Mouse (Mus musculus): ENCODE measurements around the gene Dnajc9.

Gene Dnajc9

DNA sequence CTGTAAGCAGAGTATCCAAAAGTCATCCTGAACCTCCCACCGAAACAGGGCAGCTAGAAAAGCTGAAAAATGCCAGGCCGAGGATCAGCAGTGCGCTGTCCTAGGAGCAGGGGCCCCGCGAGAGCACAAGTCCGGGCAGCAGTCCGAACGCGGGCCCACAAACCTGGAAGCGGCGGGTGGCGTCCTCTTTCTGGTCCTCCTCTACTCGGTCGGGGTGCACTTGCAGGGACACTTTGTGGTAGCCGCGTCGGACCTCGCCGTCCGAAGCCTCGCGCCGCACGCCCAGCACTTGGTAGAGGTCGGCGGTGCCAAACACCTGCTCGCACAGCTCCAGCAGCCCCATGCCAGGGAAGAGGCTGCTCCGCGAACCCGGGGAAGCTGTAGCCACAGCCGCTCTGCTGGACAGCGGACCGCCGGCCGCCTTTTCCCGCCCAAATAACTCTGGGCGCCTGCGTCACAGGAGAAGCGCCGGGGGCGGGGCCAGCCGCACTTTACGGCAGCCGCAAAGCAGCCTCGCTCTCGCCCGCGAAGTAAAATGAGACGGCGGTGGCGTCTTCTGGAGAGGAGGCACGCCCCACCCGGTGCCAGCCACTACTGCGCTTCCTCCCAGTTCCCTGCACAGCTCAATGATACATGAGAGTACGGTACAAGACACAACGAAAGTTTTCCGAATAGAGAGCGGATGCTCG is at the start of gene Dnajc9:
TSS of gene Dnajc9 (minus strand) at position 470 of the 689 bp plus-strand sequence.
- in situ Hi-C loops (cut with MboI, MseI), result loop anchor here (5.0 kb wide), 1 partner anchor 41 kb away; the partner anchor contains the start of genes Ecd and Fam149b

DNA sequence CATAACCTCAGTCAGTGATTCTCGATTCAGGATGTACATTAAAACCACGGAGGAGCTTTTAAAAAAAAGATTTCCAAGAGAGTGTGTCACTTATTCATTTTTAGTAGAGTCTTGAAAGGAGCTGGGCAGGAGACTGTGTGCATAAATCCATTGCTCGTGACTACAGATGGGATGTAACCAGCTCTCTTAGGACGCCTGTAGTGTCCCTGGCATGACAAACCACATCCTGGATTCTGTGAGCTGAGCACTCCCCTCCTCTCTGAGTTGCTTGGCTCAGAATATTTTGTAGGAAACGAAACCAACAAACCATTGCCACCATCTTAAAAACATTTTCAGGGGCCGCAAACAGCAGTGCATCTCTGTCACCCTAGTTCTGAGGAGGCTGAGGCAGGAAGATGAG is 48.3 kb upstream of the Dnajc9 start:
- in situ Hi-C loops (cut with MboI, MseI), result no loop called here

DNA sequence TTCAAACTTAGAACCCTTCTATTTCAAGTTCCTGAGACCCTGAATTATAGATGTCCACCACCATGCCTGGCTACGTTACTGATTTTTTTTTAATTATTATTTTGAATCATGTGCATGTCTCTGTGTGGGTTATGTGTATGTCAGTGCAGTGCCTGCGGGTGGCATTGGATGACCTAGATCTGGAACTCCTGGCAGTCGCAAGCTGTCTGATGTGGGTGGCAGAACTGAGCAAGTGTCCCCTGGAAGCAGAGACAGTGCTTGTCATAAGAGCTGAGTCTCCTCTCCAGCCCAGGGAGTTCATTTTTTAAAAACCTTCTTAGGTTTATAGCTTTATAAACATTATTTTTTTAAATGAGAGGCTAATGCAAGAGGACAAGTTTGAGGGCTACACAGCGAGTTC is 43.7 kb upstream of the Dnajc9 start:
- in situ Hi-C loops (cut with MboI, MseI), result no loop called here

DNA sequence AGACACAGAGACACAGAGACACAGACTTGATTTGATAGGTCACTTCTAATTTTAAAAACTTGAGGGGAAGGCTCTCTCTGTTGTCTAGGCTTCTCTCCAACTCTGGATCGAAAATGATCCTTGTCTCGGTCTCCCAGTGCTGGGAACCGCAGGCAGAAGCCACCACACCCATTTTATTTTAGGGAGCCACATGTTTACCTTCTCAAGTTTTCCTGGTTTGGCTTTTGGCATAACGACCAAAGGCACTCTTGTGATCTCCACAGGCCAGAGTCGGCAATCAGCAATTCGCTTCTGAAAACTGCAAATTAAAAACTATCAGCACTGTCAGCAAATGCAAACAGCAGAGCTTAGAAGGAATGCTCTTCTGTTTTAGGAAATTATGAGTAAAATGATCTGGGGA is 43.0 kb upstream of the Dnajc9 start:
- in situ Hi-C loops (cut with MboI, MseI), result no loop called here

DNA sequence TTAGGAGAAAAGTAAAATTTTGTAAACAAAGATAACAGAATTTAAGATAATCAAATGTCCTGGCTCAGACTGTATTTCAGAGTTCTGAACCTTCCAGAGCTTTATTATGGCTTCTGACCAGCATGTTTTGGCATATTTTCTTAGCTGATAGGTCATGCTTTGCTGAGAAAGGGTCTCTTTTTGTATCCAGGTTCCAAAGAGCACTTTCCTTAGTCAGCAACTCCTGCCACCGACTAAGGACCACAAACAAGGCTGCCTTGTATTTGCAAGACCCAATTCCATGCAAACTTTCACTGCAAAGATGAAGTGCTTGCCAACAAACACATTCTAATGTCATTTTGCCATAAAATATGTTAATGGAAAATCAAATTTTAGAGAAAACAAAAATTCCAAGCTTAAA is 41.1 kb upstream of the Dnajc9 start:
- in situ Hi-C loops (cut with MboI, MseI), result no loop called here

DNA sequence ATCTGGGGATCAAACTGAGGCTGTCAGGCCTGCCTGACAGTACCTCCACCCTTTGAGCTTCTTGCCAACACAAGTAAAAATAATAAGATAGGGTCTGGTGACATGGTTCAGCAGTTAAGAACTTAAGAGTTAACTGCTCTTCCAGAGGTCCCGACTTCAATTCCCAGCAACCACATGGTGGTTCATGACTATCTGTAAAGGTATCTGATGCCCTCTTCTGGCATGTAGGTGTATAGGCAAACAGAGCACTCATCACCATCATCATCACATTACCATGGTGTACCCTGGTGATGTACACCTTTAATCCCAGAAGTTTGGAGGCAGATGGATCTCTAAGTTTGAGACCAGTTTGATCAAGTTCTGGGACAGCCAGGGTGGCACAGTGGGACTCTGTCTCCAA is 39.9 kb upstream of the Dnajc9 start:
- in situ Hi-C loops (cut with MboI, MseI), result no loop called here

DNA sequence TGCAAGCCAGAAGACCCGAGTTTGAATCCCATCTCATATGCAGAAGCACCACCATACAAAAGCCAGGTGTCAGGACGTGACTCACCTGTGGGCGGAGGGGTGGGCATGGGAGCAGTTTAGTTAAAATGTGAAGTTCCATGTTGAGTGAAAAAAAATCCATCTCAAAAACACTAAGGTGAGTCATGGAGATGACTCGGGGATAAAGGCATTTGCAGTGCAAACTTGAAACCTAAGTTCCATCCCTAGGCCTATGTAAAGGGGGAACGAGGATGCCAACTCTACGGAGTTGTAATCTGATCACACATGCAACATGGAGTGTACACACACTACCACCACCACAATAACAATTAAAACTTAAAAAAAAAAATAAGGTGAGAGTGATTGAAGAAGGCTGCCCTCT is 34.3 kb upstream of the Dnajc9 start:
- in situ Hi-C loops (cut with MboI, MseI), result no loop called here

DNA sequence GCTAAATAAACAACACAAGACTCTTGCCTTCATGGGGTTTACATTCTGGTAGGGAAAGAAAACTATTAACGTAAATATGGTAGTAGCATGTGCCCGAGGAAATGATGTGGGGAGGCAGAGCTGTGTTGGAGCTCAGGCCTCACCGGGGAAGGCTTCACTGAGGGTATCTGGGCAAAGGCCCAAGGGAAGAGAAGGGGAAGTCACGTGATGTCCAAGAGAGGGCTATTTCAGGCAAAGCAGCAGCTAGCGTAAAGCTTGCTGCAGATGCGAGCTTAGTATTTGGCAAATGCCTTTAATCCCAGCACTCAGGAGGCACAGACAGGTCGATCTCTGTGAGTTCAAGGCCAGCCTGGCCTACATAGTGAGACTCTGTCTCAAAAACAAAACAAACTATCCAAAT is 33.5 kb upstream of the Dnajc9 start:
- in situ Hi-C loops (cut with MboI, MseI), result no loop called here

DNA sequence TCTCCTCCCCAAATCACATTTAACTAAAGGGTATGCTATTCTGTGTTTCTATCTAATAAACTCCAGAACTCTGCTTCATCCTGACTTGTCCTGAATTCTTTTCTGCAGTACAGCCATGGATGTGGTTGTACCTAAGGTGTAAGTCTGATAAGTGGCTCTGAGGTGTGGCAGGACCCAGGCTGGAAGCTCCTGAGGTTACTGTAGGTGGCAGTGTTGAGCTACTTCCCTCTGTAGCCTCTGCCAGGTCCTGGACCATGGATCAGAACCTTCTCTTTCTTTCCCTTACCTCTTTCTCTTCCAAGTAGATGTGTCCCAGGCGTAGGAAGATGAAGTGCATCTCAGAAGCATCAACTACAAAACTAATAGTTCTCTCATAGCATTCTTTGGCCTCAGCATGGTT is 11.4 kb upstream of the Dnajc9 start:
- in situ Hi-C loops (cut with MboI, MseI), result no loop called here

DNA sequence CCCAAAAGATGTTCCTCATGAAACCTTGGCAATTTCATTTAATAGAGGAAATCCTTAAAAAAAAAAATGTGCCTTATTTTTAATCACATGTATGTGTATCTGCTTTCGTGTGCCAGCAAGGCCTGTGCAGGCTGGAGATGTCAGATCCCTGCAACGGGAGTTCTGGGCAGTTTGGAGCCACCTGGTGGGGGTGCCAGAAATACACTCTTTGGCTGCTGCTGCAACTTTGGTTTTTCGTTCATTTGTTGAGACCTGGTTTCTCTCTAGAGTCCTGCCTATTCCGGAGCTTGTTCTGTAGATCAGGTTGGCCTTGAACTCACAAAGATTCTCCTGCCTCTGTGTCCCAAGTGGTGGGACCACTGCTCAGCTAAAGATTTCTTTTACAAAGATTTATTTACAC is 10.2 kb upstream of the Dnajc9 start:
- in situ Hi-C loops (cut with MboI, MseI), result no loop called here

DNA sequence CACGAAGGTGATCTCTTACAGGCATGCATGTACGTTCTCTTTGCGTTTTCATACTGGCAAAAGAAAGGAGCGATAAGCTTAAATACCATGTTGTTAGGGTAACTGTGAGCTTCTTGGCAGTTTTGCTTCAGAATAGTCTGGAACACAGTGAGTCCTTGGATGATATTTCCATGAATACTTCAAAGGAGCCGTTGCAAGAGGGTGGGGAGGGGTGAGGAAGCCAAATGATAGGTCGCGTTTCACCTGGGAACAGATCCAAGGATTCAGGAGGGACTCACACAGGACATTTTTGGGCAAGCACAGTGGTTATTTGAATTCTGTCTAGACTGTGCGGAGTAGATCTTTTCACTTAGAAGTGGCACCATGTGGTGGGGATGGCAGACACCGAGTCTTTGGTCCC is 8.5 kb upstream of the Dnajc9 start:
- in situ Hi-C loops (cut with MboI, MseI), result no loop called here

DNA sequence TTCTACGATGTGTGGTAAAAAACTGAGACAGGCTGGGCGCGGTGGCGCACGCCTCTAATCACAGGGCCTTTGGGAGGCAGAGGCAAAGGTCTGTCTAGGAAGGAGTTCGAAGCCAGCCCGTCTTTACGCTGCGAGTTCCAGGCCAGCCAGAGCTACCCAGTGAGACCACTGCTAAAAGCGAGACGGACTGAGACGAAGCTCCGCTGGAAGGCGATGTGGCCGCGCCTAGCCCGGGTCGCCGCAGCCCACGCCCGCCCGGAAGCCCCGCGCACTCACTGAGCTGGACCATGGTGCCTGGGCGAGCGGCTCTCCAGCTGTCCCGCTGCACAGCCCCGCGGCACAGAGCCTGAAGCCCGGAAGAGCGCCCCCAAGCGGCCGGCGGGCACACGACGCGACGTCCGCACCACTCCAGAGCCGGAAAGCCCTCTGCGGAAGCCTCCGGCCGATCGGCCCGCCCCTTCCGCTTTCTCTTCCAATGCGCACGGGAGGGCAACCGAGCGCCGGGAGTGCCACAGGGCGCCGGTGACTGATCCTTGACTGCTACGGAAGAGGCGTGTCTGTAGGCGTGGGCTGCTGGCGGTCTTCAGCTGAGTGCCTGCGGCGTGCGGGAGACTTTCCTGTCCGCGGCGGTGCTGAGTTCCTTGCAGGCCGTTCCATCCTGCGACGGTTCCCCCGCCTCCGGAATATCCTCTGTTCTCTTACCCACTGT is 4.6 kb upstream of the Dnajc9 start, which contains the start of gene Mrps16:
TSS of gene Mrps16 (minus strand) at position 430 of the 709 bp plus-strand sequence.
- in situ Hi-C loops (cut with MboI, MseI), result no loop called here

DNA sequence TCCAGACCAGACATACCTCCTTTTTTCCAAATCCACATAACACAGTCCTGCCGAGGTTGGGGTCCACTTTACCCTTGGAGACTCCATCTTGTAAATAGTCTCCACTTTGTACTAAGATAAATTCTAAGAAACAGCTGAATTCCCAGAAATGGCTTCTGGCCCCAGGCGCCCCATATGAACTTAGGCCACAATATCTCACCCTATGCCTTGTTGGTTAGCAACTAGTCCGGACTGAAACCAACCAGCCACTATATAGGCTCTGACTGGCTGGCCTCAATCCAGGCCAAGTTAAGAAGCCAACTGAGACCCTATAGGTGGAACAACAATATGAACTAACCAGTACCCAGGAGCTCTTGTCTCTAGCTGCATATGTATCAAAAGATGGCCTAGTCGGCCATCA is 3.6 kb upstream of the Dnajc9 start:
- in situ Hi-C loops (cut with MboI, MseI), result no loop called here

DNA sequence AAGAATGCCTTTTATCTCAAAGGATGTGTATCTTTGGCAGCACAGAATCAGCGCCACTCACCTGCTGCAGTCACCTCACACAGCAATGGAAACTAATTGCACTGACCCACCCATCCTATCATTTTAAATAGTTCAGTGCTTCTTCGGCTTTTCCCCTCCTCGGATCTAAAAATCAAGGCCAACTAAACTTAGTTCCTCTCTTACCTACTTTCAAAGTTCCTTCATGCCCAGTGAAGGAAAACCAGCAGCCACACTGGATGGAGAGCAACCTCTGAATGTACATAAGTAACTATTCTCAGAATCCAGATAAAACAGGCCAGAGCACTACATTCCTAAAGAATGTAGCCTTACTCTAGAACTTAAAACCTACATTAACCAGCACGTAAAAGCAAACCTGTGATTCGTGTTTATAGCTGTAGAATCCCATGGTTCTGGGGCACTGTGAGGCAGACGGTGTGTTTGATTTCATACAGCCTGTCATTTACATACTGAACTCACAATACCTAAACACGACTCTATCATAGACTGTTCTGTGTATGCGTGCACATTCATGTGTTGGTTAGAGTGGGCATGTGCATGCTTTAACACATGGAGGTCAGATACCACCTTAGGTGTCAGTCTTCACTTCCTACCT is 853 bp upstream of the Dnajc9 start:
- in situ Hi-C loops (cut with MboI, MseI), result loop anchor here (5.0 kb wide), 1 partner anchor 42 kb away; the partner anchor contains the start of genes Ecd and Fam149b

DNA sequence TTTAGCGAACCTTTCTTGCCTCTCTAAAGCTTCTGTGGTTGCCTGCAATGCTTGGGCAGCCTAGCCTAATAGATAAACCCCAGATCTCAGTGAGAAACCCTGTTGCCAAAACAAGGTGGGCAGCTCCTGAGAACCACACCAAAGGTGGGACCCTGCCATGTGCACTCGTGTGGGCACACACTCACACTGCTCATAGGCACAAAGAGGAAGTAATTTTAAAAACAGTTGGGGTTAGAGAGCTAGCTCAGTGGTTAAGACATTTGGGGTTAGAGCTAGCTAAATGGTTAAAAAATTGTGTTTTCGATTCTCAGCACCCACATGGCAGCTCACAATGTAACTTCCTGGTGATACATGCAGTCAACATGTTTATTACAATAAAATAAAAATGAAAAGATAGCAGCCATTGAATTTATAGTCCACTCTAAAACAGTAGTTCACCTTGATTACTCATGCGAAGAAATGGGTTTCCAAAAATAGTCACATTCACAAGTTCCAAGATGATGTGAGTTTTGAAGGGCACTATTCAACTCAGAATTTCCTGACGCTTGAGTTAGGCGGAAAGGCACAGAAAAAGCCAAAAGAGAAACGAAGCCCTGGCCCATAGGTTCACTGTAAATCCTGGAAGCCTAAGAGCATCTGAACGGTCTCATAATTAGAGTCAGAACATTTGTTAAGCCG is 8.8 kb downstream of the Dnajc9 start:
- in situ Hi-C loops (cut with MboI, MseI), result no loop called here

DNA sequence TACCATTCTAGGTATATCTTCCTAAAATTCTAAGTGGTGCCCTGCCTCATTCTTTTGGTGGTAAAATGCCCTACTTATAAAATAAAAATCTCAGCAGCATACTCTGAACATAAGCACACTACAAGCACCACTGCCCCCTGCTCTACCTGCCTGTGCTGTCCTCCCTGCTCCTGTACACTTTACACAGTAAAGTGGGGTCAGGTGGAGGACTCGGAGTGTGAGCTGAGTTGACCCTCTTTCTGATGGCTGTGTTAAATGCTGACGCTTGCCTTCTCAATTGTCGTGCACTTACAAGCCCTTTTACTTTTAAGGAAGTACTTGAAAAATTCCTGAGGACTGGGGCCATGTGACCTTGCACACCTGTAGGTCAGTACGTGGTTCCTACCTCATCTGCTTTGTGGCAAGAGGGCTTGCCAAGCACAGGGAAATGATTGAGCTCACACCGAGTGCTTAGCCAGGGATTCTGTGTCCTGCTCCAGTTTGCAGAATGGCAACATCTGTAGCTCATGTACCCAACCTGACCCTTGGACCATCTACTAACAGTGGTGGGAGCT is 9.5 kb downstream of the Dnajc9 start:
- in situ Hi-C loops (cut with MboI, MseI), result no loop called here

DNA sequence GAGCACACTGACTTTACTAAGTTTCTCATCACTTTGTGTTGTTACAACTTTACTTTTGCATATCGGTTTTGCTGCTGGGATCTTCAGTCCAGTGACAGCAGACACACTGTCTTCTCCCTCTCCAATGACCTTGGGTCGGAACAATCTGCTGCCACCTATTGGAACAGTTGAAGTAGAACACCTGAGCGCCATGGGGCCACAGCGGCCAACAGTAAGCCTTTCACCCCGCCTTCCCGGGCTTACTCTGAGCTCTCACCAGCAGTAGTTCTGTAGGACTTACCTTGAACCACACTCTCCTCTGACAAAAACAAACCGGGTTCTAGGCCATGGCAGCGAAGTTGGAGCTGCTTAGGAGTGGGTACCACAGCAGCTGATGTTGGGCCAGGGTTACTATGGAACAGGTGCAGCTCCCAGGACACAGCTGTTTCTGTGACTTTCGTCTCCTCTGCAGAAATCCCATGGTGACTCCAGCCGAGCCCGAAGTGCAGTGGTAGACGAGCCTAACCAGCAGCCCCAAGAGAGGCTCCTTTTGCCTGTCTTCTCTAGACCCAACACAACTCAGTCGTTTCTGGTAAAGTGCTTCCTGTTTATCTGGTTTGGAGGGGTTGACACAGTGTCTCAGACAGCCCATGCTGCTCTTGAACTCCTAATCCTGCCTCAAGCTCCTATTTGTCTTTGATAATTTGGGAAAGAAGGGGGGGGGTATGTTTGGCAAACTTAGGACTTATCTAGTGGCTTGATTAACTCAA is 10.2 kb downstream of the Dnajc9 start:
- in situ Hi-C loops (cut with MboI, MseI), result no loop called here

DNA sequence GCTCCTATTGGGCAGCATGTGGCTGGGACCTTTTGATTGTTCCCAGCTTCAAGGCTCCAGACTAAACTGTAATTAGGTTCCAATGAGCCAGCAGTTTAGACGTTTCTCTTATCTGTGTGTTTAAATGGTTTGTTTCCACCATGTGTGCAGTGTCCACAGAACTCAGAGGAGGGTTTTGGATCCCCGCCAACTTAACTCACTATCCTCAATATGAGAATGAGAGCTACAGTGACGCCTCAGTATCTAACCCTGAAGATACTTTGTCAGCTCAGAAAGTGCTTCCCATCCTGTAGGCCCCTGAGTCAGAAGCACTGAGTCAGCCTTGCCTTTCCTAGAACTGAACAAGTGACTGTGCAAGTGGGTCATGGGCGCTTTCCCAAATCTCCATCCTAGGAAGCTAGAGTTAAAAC is 11.6 kb downstream of the Dnajc9 start:
- in situ Hi-C loops (cut with MboI, MseI), result no loop called here

DNA sequence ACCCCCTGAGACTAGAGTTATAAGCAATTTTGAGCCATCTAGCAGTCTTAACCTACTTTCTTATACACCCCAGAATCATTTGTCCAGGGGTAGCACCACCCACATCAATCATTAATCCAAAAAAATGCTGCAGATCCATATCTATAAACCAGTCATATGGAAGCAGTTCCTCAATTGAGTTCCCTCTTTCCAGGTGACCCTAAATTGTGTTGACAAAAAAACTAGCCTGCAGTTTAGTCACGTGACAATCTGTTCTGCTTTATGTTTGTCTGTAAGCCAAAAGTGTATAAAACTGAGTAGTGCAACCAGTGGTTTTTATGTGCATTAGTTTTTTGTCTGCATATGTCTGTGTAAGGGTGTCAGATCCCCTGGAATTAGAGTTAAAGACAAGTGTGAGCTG is 16.9 kb downstream of the Dnajc9 start:
- in situ Hi-C loops (cut with MboI, MseI), result no loop called here

DNA sequence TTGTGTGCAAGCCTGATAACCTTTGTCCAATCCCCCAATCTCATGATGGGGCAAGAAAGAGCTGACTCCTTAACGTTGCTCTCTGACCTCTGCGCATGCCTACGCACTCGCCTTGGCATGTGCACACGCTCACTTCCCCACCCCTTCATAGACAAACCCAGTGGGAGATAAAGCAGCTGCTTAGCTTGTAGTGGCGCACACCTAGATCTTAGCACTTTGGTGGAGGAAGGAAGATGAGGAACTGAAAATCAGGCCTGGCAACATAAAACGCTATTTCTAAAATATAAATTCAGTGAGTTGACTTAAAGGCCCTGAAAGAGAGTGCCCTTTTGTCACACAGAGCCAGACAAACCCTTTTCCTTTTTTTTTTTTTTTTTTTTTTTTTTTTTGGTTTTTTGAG is 17.9 kb downstream of the Dnajc9 start:
- in situ Hi-C loops (cut with MboI, MseI), result no loop called here

DNA sequence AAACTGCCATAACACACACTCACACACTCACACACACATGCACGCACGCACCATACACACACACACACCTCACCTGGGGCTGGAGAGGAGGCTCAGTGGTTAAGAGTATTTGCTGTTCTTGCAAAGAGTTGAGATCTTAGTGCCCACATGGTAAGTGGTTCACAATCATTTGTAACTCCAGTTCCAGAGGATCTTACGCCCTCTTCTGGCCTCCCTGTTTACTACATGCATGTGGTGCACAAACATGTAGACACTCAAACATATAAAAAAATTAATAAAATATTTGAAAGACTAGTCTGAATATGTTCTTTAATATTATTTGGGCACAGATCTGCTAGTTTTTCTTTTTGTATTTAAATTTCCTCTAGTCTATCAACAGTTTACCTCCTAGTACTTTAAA is 20.4 kb downstream of the Dnajc9 start:
- in situ Hi-C loops (cut with MboI, MseI), result no loop called here

Data from regulatory T cell (primary cell).